Mouse (Mus musculus): ENCODE measurements around the gene Herc3. TPM values are rescaled to one million over a fixed set of nuclear protein-coding genes. Genes with fewer than 3 reads are reported as not detected.
"Not testable (repeated sequence)": the region's sequence is repeated elsewhere in the genome, so short reads cannot be mapped to it uniquely, and the experiment has no call there.

Herc3 gene
- total RNA-seq, 2 experiments from 2014 or later: 3.6 to 5.8 TPM

DNA sequence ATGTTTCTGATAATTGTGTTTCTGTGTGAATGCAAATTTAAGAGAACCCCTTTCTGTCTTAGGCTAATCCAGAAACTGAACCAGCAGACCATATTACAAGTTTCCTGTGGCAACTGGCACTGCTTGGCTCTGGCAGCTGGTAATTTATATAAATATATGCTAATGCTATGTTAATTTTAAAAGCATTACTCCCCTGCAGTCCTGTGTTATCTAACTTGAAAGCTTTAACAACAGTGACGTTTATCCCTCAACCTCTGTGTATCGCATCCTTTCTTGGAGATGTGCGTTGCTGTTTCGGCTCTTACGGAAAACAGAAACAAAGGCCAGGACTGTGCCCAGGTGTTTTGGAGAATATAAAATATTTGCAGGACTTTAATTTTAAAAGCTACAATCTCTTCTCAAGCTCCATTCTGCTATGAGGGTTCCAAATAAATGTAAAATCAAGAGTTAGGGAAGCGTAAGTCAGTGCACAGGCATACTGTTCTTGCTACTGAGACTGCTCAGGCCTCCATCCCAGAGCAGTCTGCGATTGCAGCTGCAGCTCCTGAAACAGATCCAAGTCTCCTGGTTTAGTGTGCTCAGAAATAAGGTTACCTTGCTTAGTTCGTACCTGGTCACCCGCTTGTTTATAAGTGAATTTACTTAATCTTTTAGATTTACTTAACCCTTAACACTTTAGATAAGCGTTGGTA lies 24.6 kb downstream of the Herc3 start:
- no peak for ATAC-seq (replicated peaks; ENCODE audit: poor library complexity, severe bottlenecking)

DNA sequence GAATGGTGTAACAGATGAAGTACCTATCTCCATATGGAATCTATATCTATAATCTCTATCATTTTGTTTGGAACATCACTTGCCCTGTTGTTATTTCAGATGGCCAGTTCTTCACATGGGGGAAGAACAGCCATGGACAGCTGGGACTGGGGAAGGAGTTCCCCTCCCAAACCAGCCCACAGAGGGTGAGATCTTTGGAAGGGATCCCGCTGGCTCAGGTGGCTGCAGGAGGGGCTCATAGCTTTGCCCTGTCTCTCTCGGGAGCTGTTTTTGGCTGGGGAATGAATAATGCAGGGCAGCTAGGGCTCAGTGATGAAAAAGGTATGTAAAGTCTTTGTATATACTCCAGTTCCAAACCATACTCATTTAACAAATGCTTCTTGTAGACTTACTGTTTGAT lies 25.2 kb downstream of the Herc3 start:
- no peak for ATAC-seq (replicated peaks; ENCODE audit: poor library complexity, severe bottlenecking)

DNA sequence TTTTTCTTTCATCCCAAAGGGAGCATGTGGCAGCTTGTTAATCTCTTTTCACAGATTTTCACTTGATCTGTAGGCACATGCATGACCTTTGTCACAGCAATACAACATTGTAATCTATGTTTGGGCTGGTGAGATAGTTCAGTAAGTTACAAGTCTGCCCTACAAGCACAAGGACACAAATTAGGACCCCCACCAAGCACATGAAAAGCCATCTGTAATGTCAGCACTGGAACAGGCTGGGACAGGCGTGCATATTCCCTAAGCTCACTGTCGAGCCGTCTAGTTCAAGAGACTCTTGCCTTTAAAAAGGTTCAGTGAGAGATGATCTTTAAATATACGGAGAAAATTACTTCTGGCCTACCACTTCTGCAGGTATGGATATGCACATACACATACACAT lies 28.3 kb downstream of the Herc3 start:
- ATAC-seq (replicated peaks; ENCODE audit: poor library complexity, severe bottlenecking): no peak

DNA sequence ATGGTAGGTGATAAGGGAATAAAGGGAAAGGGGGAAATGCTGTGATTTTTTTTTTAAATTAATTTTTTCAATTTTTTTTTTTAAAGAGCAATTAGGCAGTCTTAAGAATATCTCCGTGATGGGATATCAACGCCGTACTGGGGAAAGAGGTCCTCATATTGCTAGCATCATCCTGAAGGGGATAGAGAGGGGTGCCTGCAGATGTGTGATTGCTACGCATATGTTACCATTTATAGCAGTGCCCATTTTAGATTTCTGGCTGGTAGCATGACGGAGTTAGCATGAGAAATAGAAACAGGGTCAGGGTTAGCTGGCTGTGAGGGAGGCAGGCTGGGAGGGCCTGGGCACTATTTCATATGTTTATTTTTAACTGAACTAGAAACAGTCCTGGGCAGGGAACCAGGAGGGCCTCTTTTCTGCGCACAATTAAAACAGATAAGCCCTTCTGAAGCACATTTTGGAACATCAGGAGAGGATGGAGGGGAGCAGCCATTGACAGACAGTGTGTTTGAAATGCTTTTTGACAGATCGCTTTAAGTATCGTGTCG lies 31.3 kb downstream of the Herc3 start:
- no peak for ATAC-seq (replicated peaks; ENCODE audit: poor library complexity, severe bottlenecking)

DNA sequence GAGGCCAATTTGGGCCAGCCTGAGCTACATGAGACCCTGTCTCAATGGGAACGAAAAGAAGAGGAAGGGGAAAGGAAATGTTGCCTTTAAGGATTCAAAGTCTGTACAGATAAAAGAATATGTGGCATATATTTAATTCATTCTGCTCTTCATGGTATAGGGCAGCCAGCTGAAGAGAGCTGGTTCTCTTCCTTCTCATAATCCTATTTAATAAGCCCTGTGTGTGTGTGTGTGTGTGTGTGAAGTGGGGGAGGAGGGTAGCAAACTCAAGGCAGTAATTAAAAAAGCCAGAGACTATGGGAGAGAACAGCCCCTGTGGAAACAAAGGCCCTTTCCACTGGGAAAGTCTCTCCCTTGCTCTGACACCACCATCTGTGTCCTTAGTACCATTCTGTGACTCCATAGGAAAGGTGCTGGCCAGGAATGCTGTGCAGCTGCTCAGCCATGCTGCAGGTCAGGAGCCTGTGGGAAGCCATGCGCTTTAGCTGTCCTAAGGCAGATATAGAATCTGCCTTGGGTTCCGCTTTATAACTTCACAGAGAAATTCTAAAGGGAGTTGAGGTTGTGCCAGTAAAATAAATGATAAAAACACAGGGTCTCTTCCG lies 32.5 kb downstream of the Herc3 start:
- ATAC-seq (replicated peaks; ENCODE audit: poor library complexity, severe bottlenecking): no peak

DNA sequence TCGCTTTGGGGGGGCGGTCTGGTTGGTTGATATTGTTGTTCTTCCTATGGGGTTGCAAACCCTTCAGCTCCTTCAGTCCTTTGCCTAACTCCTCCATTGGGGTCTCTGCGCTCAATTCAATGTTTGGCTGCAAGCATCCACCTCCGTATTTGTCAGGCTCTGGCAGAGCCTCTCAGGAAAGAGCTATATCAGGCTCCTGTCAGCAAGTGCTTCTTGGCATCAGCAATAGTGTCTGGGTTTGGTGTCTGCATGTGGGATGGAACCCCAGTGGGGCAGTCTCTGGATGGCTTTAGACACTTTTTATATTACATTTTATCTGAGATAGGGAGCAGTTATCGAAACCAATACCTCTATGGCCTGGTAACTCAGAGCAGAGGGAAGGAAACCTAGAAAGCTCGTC lies 36.6 kb downstream of the Herc3 start:
- not testable (repeated sequence) for ATAC-seq (replicated peaks; ENCODE audit: poor library complexity, severe bottlenecking)

DNA sequence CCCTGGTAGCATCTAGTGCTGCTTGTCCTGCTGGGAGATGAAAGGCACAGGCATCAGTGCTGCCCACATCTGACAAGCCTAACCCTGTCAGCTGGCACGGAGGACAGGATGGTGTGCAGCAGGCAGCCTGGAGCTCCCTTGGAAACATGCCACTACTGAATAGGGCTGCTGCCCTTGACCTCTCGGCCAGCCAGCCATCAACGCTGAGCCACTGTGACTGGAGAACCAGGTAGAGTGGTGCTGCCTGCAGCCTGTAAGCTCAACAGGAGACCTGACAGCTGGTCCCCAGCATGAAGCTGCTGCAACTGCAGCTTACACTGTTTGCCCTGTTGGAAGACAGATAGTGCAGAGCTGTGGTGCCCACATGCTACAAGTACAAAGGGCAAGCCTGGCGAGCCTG lies 48.3 kb downstream of the Herc3 start:
- ATAC-seq (replicated peaks; ENCODE audit: poor library complexity, severe bottlenecking): no peak

DNA sequence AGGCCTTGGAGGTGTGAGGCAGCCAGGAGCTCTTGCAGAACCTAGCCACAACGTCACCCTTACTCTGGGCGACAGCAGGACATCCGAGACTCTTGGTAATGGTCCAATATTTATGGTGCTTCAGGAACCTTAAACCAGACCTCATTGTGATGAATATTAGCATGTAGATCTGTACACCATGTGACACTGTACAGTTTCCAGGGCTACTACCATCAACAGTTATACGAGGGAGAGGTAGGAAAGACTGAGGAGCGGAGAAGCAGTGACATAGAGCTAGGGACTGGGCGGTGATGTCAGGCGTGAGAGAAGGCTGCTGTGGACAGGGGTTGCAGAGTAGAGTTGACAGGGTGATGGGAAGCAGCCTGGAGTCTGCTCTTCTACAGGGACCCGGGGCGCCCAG lies 48.7 kb downstream of the Herc3 start:
- no peak for ATAC-seq (replicated peaks; ENCODE audit: poor library complexity, severe bottlenecking)

DNA sequence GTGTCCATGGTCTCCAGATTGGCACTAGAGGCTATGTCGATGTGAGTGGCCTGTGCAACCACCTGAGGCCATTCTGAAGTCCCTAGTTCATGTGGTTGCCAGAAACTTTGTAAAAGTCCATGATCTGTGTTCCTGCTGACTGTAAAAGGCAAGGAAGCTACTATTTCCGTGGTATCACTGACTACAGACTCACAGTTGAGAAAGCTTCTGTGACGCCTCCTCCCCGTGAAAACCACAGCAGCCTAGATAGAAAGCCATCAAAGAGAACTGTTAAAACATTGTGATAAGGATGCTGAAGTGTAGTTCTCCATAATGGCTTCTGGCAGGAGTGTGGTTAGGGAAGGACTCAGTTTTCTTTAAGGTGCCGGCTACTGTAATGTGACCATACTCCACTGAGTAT lies 49.6 kb downstream of the Herc3 start:
- ATAC-seq (replicated peaks; ENCODE audit: poor library complexity, severe bottlenecking): peak; percentile 14; the same call in 1 of the 2 replicates

DNA sequence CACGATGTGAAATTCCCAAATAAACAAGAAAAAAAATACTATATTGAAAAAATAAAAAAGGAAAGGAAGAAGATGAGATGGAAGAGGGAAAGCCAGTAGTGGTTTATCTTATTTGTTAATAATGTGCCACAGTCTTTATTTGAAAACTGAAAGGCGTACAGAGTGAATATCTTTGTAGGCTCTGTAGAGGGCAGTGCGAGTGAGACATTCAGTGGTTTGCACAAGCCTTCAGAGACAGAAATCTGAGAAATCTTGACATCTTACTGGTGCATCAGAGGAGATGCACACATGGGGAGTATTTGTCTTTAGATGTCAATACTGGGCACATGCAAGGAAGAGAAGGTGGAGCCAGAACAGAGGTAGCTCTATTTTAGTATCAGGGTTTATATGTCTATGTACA lies 50.1 kb downstream of the Herc3 start:
- ATAC-seq (replicated peaks; ENCODE audit: poor library complexity, severe bottlenecking): no peak

DNA sequence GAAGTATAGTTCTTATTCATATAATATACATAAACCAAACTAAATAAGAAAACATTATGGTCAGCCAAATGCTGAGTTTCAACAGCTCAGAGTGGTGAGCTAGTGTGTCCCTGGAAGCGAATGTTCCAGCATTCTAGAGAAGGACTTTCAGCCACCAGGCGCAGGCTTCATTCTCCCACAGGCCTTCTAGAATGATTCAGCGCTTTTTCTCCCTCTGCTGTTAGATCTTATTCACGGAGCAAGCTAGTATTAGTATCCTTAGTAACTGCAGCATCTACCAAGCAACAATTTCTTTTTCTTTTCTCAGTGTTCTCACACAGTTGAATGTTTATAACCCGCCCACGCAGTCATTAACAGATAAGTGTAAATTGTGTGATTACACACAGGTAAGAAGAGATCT lies 51.0 kb downstream of the Herc3 start:
- ATAC-seq (replicated peaks; ENCODE audit: poor library complexity, severe bottlenecking): no peak

DNA sequence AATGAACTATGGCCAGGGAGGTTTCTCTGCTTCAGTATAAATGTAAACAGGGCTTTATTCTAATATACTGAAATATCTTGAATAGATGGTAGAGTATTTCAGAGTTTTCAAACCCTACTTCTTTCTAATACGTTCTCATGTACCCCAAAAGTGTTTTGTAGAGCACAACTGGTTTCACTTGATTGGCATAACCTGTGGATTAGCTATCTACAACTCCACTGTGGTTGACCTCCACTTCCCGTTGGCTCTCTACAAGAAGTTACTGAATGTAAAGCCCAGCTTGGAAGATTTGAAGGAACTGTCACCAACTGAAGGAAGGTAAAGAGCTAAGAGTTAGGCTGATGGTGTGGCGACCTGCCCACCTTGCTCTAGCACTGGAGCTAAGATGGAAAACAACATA lies 58.7 kb downstream of the Herc3 start:
- ATAC-seq (replicated peaks; ENCODE audit: poor library complexity, severe bottlenecking): no peak; the same call in 1 of the 2 replicates

DNA sequence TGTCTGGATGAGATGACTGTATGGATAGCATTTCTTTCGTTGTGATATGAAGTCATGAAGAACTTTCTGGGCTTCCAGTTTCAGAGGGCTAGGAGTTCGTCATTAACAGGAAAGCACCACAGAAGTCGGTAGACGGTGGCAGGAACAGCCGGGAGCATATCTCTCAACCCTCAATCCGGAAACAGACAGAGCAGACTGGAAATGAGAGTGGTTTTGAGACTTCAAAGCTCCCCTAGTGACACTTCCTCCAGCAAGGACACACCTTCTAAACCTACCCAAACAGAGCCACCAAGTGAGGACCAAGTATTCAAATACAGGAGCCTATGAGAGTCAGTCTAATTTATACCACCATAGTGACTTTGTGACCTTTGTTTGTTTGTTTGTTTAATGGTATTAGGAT lies 62.0 kb downstream of the Herc3 start:
- ATAC-seq (replicated peaks; ENCODE audit: poor library complexity, severe bottlenecking): no peak

DNA sequence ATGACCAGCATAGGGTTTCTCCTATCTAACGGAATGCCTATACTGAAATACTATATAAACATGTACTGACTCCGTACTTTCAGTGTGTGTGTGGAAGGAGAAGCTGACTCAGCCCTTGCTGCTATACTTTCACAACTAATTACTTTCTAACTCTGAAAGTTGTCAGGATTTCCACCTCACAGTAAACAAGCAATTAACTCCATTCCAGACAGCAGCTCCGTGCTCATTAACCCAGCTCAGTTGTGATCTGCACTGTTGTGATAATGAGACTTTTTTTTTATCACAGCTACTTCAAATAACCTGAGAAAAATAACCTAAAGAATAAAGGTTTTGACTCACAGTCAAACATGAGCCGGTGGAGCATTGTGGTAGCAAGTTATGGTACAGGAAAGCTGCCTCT lies 63.7 kb downstream of the Herc3 start:
- ATAC-seq (replicated peaks; ENCODE audit: poor library complexity, severe bottlenecking): no peak

DNA sequence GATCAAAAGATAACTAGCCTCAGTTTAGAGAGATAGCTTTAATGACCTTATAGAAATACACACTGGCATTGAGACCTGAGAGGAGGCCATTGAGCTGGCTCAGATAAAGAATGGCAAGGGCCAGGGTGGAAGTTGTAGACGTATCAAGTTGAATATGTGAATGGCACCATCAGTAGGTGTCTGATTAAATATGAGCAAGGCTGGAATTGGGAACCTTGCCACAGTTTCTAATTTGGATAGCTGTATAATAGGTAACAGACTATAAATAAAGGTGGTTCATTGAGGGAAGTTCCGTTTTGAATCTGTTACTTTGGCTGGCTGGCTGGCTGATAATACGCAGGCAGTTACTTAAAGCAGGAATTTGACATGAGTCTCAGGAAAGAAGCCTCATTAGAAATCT lies 65.4 kb downstream of the Herc3 start:
- ATAC-seq (replicated peaks; ENCODE audit: poor library complexity, severe bottlenecking): no peak

DNA sequence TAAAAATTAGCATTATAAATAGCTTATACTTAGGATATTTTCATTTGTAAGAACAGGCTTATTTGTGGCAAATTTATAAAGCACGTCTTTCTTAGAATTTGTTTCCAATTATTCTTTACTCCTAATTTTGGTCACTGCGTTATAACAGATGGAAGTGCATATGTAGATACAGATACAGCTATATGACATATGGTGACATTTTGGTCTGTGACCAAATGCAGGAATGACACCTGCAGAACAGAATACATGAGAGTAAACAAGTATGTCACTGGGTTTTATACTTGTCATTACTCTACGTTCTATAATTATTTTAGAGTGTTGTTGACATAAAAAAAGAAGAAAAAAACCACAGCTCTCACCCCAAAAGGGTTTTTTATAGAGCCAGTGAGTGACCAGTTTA lies 67.8 kb downstream of the Herc3 start:
- no peak for ATAC-seq (replicated peaks; ENCODE audit: poor library complexity, severe bottlenecking)

DNA sequence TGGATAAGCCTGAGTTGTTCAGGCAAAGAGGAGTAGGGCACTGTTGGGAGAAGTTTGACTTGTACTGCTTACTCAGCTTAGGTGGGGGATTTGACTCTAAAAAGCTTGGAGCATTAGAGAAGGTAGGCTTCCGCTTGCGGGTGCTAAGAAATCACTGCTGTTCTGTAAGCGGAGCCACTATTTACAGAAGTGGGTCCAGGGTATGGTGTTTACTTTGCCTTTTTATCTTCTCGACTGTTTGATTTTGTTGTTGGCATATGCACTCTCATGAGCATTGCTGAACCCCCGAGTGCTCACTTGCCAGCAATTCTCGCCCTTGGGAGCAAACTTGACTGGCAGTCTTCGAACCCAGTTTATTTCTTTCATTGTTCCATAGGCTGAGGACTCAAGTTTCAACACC lies 69.3 kb downstream of the Herc3 start:
- no peak for ATAC-seq (replicated peaks; ENCODE audit: poor library complexity, severe bottlenecking)

DNA sequence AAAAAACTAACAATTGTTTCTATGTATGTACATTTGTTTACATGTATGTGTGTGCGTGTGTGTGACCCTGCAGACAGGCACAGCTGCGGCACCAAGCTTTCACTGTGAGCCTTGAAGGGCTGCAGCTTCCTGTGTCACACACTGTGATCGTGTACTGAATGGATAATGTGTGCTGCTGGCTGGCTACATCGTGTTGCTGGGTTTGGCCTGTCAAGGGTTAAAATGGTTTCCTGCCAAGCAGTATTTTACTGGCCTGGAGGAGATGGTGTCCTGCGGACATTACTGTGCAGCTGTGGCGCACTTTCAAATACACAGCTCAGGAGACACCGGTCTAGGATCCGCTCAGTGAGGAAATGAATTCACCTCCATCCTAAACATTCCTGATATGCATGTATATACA lies 71.9 kb downstream of the Herc3 start:
- ATAC-seq (replicated peaks; ENCODE audit: poor library complexity, severe bottlenecking): no peak

DNA sequence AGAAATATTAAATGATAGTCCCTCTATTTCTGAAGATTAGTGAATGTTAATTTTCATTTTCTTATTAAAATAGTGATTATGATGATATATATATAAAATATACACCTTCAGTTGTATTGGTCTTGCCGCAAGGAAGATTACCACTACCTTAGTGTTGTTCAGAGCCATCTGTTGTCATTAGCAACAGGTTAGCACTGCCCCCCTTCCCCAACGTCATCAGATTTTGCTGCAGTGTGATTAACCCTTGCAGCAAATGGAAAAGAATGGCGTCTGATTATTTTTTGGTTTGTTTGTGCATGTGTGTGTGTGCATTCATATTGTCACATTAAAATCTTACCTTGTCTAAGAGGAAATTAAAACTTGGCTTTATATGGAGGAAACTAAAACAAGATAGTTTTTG lies 73.3 kb downstream of the Herc3 start:
- ATAC-seq (replicated peaks; ENCODE audit: poor library complexity, severe bottlenecking): no peak

DNA sequence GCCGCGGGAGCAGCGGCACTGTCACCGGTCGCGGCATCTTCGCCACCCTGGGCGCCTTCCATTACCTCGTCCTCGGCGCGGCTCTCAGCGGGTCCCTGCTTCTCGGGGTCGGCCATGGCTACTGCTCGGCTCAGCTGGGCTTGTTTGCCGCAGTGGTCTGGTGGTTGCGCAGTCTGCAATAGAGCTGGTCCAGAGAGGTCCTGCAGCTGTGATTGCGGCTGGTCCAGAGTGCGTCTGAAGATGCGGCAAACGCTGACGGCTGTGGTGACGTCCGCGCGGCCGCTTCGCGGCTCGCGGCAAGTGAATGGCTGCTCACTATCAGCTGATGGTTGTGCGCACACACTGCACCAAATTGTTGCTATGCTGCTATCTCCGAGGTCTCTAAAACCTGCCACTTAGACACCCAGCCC lies 75.6 kb downstream of the Herc3 start, which contains the start of gene Nap1l5:
Nap1l5 (minus strand) TSS at position 225 of the 410 bp plus-strand sequence.
- peak; percentile 48 for ATAC-seq (replicated peaks; ENCODE audit: poor library complexity, severe bottlenecking)

DNA sequence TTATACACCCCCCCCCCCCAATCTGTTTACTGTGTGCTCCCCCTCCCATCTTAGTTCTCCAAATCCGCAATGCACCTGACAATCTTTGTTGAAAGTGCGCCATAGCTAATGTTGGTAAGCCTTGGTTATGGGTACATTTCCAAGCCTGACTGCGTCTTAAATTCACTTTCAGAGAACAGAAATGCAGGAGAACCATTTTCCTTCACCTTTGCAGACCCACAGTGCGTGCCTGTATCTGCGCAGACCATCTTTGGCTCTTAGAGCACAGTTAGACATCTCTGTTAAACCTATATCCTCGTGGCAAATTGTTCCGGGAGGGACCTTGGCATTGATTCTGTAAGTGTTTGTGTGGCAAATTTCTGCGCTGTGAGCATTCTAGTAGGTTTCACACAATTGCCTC lies 76.1 kb downstream of the Herc3 start:
- no peak for ATAC-seq (replicated peaks; ENCODE audit: poor library complexity, severe bottlenecking)

DNA sequence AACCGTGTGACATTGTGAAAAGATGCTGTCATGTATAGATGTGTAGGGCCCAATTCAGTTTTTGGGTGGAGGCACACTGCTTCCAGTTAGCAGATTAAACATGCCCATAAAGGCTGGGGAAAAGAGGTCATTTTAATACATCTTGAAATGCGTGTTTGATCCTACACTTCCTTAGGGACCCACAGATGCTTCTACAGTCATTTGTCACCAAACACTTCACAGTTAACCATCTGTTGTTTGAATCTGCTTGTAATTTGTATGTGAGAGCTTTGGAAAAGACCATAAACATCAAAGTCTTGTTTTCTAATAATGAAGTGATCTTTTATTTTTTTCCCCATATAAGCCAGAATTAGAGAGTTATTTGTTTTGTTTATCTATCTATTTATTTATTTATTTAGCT lies 76.5 kb downstream of the Herc3 start:
- ATAC-seq (replicated peaks; ENCODE audit: poor library complexity, severe bottlenecking): no peak
